Mouse (Mus musculus): ENCODE measurements around the gene Bmper.

DNA sequence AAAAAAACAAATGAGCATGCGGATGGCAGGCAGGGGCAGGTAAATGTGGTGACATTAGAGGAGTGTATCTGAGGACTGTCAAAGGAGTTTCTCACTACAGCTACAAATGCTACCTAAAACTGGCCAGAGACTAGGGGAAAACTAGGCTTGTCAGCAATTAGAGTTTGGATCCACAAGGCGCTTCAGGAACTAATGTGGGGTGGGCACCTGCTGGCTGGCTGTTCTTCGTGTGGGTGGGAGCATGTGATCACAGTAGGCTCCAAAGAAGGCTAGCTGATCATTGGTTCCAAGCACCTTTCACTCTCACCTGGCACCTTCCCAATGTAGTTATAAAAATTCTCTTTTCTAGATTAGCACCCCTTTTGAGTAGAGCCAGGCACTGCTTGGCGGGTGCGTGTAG is 900 bp upstream of the Bmper start:
- TF ChIP-seq GATA1 (IDR thresholded peaks at IDR 0.05; ENCODE audit: low read length) = no peak
- TF ChIP-seq TAL1 (IDR thresholded peaks at IDR 0.05; ENCODE audit: low read length) = no peak

Data from erythroblast, embryonic 14.5 days (primary cell).